Mouse (Mus musculus): ENCODE results near the gene Muc4.

GRCm38 (mm10) chr16:32783324-32784062, 47.8 kb downstream of the Muc4 start:
- no peak for TF ChIP-seq CTCF (IDR thresholded peaks at IDR 0.05; ENCODE audit: borderline replicate concordance, insufficient read depth, low read length)
- TF ChIP-seq POLR2A (IDR thresholded peaks at IDR 0.05; ENCODE audit: low read depth, low read length), result no peak
